Mouse (Mus musculus) E14TG2a.4 (cell line): Measurements from ENCODE around the gene Ugt1a7c.
"Not testable (repeated sequence)": the region's sequence is repeated elsewhere in the genome, so short reads cannot be mapped to it uniquely, and the experiment has no call there.

ENCODE experiments used
- CTCF ChIP-seq: conservative IDR thresholded peaks from 2 replicates; pipeline ENCODE4 v1.5.1; 2014; ENCODE audit warnings: low read length
- POU5F1 ChIP-seq: IDR thresholded peaks from 2 replicates; pipeline ENCODE4 v1.6.1; 2014; ENCODE audit warnings: low read length, borderline replicate concordance

GRCm38 (mm10) chr1:88145278-88145677 lies 50.4 kb downstream of the Ugt1a7c start:
- TF ChIP-seq CTCF, result peak; percentile 12; the same call in 1 of the 2 replicates
- TF ChIP-seq POU5F1, result not testable (repeated sequence)
